Mouse (Mus musculus): ENCODE data around the gene Hypk.
A peak's percentile ranks its signal among the peaks of the same experiment; 100 is the strongest.

Gene Hypk

DNA sequence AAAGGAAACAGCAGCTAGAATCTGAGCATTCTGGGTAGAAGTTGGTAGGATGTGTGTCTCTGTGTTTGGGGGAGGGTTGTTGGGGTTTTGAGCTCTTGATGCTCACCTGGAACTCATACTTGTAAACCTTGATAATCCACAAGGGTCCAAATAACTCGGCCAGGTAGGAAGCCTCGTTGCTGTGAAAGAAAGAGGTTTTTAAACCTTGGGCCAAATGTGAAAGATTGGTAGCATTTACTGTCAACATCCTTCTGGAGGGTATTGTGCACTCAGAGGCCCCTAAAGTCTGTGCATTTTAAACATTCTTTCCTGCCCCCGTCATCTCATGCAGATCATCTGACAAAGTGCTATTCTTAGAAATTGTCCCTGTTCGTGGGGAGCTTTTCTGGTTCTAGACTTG lies at the start of gene Hypk:
Gene Hypk (plus strand): TSS at position 301 of the 400 bp plus-strand sequence.
- no peak for DNase-seq (ENCODE audit: low read depth, low spot score)

DNA sequence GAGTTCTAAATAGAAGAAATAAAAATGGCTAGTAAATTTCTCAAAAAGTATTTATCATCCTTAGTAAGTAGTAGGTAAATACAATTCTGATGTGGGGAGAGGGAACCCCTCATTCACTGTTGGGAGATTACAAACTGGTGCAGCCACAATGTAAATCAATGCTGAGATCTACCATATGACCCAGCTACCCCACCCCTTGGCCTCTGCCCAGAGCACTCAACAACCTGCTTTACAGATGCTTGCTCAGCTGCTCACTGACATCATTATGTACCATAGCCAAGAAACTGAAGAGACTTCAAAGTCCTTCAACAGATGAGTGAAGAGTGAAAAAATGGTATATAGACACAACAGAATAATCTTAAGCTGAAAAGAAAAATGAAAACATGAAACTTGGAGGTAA lies 49.8 kb upstream of the Hypk start:
- DNase-seq (ENCODE audit: low read depth, low spot score), result no peak

DNA sequence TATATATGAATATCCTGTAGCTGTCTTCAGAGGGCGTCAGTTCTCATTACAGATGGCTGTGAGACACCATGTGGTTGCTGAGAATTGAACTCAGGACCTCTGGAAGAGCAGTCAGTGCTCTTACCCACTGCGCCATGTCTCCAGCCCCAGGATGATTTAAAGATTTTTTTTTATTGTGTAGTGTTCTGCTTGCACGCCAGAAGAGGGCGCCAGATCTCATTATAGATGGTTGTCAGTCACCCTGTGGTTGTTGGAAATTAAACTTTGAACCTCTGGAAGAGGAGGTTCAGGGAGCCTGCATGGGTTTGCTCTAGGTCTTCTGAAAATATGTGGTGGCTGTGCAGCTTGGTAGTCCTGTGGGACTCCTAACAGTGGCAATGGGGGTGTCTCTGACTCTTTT lies 44.9 kb upstream of the Hypk start:
- peak; percentile 36 for DNase-seq (ENCODE audit: low read depth, low spot score)

DNA sequence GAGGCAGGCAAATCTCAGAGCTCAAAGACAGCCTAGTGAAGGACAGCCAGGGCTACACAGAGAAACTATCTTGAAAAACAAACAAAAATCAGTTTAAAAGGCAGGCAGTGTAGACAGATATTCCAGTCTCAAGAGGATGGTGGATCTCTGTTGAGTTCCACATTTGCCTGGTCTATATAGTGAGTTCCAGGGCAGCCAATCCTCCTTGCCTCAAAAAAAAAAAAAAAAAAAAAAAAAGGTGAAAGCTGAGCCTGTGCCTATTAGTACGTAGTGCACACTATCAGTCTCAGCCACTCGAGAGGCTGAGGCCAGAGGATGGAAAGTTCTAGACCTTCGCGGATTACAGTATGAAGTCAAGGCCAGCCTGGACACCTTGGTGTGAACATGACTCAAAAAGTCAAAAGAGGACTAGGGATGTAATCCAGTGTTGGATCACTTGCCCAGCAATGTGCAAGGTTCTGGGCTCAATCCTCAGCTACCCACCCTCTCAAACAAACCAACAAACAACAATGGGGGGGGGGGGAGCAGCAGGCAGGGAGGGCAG lies 40.2 kb upstream of the Hypk start:
- DNase-seq (ENCODE audit: low read depth, low spot score), result no peak

DNA sequence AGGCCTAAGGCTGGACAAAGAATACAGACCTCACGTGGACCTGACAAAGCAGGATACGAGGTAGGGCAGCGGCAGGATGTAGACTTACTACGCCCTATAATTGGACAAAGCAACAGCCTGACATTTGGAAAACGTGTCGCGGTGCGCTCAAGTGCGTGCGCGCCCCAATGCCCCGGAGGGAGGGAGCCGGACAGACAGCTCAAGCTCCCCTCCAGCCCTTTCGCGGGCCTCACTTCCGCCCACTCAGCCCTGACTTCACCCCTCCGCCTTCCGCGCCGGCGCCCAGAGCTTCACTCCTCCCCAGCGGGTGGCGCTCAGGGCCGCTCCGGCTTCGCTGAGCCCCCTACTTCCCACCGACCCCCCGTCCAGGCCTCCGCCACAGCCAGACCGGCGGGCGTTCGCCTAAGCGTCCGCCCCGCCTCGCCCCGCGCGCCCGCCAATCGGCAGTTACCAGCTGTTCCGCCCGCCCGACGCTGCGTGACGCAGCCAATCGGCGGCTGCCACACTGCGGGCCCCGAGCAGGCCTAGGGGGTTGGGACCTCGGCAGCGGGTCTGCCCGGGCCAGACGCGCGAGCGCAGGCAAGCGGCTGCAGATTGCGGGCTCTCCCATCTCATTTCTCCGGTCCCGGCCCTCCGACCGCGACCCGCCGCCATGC lies 39.6 kb upstream of the Hypk start, which contains the start of the genes Pdia3 and Catsper2:
Gene Pdia3 (plus strand): TSS at position 389 of the 656 bp plus-strand sequence.
Gene Catsper2 (minus strand): TSS at position 406 of the 656 bp plus-strand sequence.
- DNase-seq (ENCODE audit: low read depth, low spot score), result peak; percentile 80

DNA sequence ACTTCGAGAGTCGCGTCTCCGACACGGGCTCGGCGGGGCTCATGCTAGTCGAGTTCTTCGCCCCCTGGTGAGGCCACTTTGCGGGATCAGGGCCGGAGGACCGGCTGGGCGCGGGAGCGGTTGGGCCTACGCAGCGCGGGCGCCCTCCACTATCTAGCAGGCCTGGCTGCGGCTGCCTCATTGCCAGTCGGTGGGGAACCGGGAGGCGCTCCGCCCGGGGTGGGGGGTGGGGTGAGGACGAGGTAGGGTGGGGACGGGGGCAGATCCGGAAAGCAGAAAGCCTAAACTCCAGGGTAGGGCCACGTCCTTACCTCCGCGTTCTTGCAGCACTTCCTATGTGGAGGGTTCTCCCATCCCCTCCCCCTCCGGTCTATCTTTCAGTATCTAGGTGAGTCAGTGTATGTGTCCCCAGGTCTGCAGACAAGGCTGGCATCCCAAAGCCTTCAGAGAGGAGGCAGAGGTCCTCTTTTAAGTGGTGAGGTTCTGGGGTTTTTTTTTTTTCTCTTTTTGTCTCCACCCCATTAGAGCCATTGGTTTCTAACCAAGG lies 38.9 kb upstream of the Hypk start:
- DNase-seq (ENCODE audit: low read depth, low spot score), result peak; percentile 16

DNA sequence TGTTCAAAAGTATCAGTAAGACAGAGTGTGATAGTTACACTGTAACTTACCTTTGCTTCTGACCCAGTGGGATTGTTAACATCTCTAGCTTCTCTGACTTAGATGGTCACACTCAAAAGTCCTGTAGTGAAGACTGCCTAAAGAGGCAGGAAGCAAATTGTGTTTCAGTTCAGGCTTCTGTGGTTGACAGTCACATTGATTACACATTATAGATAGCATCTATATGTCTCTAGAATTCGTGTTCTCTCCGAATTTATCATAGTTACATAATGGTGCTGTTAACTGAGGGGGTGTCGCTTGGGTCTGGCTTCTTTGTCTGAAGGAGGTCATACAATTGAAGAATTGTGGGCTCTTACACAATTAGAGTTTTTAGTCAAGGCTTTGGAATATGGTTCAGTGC lies 38.0 kb upstream of the Hypk start:
- DNase-seq (ENCODE audit: low read depth, low spot score), result no peak

DNA sequence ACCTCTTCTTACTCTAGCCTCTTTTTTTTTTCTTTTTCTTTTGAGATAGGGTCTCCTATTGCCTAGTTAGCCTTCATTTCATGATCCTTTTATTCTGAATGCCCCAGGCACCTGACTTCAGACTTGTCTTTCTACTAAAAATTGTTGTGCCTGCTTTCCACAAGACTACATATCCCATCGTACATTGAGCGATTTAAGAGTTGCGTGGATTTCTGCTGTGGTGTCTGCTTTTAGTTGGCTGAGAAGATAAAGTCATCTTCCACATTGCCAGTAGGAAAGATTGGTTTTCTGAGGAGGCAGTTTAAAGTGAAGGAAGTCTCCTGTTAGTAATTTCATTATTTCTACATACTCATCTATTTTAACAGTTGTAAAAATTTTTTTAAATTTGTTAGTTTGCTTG lies 37.5 kb upstream of the Hypk start:
- DNase-seq (ENCODE audit: low read depth, low spot score), result no peak

DNA sequence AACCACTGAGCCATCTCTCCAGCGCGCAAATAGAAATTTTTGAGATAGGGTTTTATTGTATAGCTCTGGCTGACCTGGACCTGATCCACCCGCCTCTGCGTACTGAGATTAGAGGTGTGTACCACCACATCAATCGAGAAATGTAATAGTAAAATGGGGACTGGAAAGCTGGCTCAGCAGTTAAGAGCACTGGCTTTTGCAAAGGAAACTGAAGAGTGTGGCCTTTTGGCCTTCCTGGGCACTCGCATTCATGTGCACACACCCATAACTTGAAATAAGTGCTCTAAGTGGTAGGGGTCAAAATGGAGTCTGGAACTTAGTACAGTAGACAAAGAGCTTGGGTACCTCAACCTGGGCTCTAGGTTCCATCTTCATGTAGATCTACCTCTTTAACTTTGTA lies 36.7 kb upstream of the Hypk start:
- DNase-seq (ENCODE audit: low read depth, low spot score), result no peak

DNA sequence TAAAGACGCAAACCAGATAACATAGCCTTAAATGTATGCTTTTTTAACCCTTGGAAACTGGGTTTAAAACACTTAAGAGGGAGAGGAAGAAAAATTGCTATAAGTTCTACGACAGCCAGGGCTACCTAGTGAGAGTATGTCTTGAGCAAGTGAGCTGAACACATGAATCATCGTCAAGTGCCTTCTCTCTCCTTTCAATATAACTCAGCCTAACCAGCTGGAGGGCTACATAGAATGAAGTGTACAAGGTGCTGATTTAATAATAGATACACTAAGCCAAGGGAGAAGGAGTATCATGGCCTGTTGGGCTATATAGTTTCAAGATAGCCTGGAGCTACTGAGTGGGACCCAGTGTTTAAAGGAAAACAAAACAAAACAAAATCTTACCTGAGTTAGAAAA lies 34.6 kb upstream of the Hypk start:
- no peak for DNase-seq (ENCODE audit: low read depth, low spot score)

DNA sequence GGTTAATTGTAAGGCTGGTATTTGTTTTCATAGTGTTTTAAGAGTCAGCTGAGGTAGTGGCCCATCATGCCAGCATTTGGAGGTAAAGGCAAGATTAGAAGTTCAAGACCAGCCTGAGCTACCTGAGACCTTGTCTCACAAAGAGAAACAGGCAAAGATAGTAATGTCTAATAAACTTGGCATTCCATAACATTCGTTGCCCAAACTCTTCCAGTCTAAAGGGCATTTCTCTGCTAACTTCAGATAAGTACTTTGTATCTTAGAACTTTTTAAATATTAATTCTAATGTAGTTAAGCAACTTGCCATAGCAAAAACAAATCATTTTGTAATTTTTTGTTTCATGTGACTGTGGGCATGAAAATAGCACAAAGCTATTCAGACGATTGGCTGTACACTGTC lies 29.9 kb upstream of the Hypk start:
- no peak for DNase-seq (ENCODE audit: low read depth, low spot score)

DNA sequence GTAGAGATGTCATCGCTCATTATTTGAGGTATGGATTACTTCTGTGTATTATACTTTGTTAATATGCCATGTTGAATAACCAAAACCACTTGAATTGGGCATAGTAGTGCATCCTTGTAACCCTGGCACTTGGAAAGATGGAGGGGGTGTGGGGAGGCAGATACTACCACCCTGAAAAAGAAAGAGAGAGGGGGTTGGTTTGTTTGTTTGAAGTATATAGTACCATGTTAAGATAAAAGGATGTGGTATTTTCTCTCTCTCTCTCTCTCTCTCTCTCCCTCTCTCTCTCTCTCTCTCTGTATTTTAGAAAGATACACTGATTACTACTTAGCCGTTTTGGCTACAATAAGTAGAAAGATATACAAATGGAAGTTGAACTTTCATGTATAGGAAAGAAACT lies 27.2 kb upstream of the Hypk start:
- no peak for DNase-seq (ENCODE audit: low read depth, low spot score)

DNA sequence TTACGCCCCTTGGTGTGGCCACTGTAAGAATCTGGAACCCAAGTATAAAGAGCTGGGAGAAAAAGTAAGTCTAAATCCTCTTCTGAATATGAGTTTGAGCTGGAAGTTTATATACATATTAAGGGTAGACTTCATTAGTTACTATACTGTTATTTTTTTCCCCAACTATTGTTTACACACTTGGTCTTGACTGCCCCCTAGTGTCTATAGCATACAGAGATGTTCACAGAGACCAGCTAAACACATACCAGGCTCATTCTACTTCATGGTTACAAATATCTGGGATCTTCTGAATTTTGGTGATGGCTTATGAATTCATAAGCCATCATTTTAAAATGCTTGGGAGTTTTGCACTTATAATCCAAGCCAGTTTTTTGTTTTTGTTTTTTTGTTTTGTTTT lies 18.2 kb upstream of the Hypk start:
- DNase-seq (ENCODE audit: low read depth, low spot score), result no peak

DNA sequence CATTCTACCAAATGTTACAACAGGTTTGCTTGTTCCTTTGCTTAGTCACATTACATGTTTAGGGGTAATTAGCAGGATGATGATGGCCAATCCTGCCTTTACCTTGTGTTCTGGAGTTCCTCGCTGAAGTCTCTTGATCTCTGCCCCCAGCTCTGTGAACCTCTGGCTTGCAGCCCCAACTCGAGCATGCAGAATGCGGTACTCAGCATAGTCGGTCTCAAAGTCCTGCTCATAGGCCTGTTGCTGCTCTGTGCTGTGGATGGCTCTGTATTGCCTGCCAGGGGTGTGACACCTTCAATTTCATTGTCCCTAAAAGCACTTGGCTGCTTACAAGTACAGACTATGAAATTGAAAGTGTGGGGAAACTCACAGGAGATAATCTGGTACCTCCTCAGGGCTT lies 13.3 kb upstream of the Hypk start:
- no peak for DNase-seq (ENCODE audit: low read depth, low spot score)

DNA sequence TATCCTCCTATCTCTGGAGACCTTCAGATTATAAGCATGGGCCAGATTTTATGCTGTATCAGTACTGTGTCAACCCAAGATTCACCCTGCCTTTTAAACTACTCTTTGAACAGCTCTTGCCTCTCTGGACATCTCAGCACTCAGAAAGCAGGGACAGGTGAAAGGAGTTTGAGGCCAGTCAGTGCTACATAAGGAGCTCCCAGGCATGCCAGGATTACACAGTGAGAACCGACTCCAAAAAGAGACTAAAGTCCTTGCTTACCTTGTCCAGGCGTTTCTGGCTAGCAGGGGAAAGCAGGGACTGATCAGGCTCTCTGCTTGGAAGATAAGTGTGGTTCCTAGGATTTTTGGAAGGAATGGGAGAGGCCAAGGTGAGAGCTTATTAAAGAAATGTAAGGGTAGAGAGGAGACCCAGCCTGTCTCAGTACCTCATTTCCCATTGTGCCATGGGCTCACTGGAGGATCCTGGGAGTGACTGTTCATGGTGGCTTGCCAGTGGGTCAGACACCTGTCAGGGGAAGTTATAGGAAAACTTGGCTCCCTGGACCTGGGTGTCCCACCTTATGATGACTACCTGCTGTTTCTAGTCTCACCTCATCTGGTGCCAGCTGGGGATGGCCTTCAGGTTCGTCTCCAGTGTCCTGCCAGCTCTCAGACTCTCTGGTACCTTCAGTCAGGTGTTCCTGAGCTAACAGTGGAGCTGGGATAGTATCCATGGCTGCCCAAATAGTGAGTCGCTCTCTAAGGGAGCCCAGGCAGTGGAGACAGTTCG lies 12.1 kb upstream of the Hypk start:
- DNase-seq (ENCODE audit: low read depth, low spot score), result no peak

DNA sequence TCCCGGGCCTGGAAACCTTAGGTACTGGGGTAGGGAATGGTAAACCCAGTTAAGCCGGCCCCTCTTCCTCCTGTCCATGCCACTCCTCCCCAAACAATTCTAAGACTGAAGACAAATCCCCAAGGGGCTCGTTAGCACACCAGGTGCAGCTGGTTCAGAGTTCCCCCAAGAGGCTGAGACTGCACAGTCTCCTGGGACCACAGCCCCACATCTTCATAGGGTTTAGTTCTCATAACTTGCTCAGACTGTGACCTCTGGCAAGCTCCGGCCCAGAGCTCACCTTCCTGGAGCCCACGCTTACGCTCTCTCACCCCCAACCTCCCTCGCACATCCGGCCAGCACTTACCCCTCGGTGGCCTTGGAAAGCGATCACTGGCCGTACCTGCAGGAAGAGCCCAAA lies 11.3 kb upstream of the Hypk start:
- DNase-seq (ENCODE audit: low read depth, low spot score), result no peak

DNA sequence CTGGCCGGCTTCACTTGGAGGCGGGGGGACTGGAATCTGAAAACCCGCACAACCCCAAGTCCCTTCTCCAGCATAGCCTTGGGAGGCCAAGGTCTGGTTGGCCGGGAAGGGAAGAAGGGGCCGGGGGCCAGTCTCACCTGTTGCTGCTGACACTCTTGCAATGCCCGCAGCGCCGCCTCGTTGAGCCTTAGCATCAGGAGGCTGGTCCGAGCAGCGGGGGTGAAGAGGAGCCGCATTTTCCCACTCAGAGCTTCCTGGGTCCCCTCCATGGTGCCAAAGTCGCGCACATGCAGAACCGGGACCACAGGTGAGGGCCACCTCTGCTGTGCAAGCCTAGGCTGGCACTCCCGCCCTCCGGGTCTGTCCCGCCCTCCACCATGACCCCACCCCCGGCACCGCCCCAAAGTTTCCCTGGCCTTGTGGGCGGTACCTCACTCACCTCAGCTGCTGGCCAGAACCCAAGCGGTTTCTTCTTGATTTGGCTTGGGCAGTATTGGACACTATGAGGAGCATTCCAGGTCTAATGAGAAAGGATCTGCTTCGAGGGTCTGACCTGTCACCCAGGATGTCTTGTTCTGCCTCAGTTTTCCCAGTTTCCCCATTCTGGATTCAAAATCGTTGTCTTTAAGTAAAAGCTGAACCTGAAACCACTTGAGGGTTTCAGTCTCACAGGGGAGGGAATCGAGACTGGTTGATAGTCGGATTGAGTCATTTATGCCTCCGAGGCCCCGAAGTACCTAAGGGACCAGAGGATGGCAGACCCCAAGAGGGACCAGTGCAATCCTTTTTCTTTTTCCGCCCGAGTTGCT lies 10.6 kb upstream of the Hypk start:
- DNase-seq (ENCODE audit: low read depth, low spot score), result no peak

DNA sequence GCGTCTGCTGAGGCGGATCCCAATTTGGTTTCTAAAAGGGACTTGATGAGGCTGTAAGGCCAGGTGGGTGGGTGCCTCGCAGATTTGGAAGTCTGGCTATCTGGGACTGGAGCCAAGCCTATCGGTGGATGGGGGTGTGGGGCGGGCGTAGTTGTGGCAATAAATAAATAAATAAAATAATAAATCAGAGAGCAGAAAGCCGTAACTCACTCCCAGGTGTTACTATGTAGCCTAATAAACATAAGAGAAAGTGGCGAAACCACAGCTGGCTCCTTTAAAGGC lies 10.1 kb upstream of the Hypk start:
- DNase-seq (ENCODE audit: low read depth, low spot score), result no peak

DNA sequence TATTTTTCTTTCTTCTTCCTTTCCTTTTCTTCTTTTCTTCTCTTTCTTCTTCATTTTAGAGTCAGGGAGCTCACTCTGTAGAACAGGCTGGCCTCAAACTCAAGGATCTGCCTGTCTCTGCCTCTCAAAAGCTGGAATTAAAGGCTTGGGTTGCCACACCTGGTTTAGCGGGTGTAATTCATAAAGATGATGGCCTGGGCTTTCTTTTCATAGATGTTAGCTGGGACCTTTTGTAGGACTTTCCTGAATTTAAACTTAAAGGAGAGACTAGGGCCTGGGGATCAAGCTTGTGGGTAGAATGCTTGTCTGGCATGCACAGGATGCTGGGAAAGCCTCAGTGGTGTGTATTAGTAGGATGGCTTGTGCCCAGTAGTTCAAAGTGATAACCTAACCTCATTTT lies 8.9 kb upstream of the Hypk start, which contains the start of gene Ell3:
Gene Ell3 (minus strand): TSS at position 101 of the 400 bp plus-strand sequence.
- no peak for DNase-seq (ENCODE audit: low read depth, low spot score)

DNA sequence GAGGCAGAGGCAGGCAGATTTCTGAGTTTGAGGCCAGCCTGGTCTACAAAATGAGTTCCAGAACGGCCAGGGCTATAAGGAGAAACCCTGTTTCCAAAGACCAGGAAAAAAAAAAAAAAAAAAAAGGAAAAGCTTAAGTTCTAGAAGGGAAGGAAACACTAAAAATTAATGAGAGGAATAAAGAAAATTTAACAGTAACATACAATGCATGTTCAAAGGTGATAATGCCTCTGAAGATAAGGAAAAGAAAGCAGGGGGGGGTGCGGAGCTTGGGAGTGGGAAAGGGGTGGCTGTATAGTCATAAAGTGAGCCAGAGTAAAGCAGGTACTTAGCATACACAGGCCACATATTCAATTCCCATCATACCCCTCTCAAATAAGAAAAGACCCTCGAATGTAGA lies 8.0 kb upstream of the Hypk start:
- no peak for DNase-seq (ENCODE audit: low read depth, low spot score)

DNA sequence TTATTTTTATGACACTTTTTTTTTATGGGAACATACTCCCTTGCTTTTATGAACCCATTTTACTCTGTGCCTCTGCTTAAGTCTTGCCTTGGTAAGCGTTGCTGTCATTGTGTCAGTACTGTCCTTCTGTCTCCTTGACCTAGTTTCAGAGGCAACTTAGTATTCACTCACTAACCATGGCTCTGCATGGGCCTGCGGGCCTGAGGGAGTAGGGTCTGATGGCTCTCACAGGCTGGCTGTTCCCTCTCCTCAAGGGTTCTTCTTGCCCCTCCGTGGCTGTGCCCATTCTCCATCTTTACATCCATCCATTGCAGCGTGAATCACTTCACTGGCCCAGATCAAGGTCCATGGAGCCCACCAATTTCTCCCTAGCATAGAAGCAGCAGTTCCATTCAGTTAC lies 6.6 kb upstream of the Hypk start:
- DNase-seq (ENCODE audit: low read depth, low spot score), result no peak

DNA sequence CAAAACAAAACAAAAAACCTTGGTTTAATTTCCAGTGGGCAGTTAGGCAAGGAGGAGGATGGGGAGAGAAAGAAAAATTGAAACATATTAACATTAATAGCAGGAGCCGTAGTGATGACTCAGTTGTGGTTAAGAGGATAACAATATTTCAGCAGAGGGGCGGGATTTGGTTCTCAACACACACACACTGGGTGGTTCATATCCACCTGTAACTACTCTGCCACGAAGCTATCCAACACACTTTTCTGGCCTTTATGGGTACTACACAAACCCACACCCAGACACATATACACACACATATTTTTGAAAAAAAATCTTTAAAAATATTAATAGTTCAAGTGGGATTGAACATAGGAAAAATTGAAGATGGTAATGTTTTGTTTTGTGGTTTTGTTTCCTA lies 6.1 kb upstream of the Hypk start:
- DNase-seq (ENCODE audit: low read depth, low spot score), result no peak

Measured in WW6 (cell line).